Mouse (Mus musculus) liver, embryonic 12.5 days (tissue): ENCODE measurements around the gene Slfn8. TPM values are rescaled to one million over a fixed set of nuclear protein-coding genes. Genes with fewer than 3 reads are reported as not detected.
"Not testable (repeated sequence)": the region's sequence is repeated elsewhere in the genome, so short reads cannot be mapped to it uniquely, and the experiment has no call there.

Experiments used
- ATAC-seq: fragments of 200-750 bp; cut with Nextera tagmentation; 2 replicates; pipeline ENCODE4 v1.8.0; 2017; ENCODE audit warnings: moderate number of reproducible peaks, mild to moderate bottlenecking, moderate library complexity
- H3K27ac ChIP-seq: fragments of 300-500 bp; sonication (generic); 2 replicates; pipeline ENCODE4 v1.5.1; 2016; ENCODE audit warnings: mild to moderate bottlenecking
- H3K27me3 ChIP-seq: fragments of 300-500 bp; sonication (generic); replicated peaks from 2 replicates; pipeline ENCODE4 v1.6.1; 2016; ENCODE audit warnings: mild to moderate bottlenecking, moderate library complexity
- H3K36me3 ChIP-seq: fragments of 300-500 bp; sonication (generic); 2 replicates; pipeline ENCODE4 v1.6.1; 2016; ENCODE audit warnings: mild to moderate bottlenecking, moderate library complexity
- H3K4me1 ChIP-seq: fragments of 300-500 bp; sonication (generic); 2 replicates; pipeline ENCODE4 v1.6.1; 2016
- H3K4me2 ChIP-seq: fragments of 300-500 bp; sonication (generic); 2 replicates; pipeline ENCODE4 v1.6.1; 2016; ENCODE audit warnings: mild to moderate bottlenecking, moderate library complexity
- H3K4me3 ChIP-seq: fragments of 300-500 bp; sonication (generic); 2 replicates; pipeline ENCODE4 v1.5.1; 2016; ENCODE audit warnings: mild to moderate bottlenecking, moderate library complexity
- H3K9ac ChIP-seq: fragments of 300-500 bp; sonication (generic); 2 replicates; pipeline ENCODE4 v1.6.1; 2016; ENCODE audit warnings: mild to moderate bottlenecking, moderate library complexity
- H3K9me3 ChIP-seq: fragments of 300-500 bp; sonication (generic); replicated peaks from 2 replicates; pipeline ENCODE4 v1.6.1; 2016; ENCODE audit warnings: mild to moderate bottlenecking, moderate library complexity
- WGBS: fragments of 180-500 bp; shearing (Covaris S2); methylation state at CpG from one replicate; pipeline ENCODE4 v1.1.7; 2016; ENCODE audit not compliant: insufficient replicate concordance; 5-methylcytosine and 5-hydroxymethylcytosine counted together
- polyA plus RNA-seq: library from polyadenylated mRNA; unstranded; fragments of >200 nt; fragmentation: Nextera tagmentation; extraction: Ambion mirVana; gene quantifications from 2 replicates; pipeline ENCODE4 v1.2.1, GENCODE M21; 2016

The Slfn8 gene
- polyA plus RNA-seq, 1 experiment from 2014 or later = 0.38 TPM

DNA sequence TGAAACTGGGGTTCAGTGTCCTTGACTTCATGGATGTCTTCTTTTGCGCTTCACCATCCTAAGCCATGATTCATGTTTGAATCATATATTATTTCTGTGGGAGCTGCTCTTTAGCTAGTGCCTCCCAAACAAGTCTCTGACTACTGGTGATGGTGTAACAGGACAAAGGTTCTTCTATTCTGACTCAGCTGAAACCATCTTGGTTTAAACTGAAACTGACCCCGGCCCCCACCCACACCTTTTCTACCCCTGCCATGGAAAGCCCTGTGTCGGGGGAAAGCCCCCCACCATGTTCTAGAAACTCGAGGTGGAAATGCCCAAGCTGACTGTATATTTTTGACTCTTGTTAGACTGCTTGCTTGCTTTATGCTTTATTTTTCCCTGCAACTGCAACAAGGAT is 23.3 kb upstream of the Slfn8 start:
- ATAC-seq = no peak
- Histone ChIP-seq H3K4me1 (no peaks in the 10 kb centered on the region), H3K27ac (no peak overlapping the region), H3K9me3 (no peaks in the 10 kb centered on the region), H3K9ac (no peak overlapping the region), H3K27me3 (no peaks in the 10 kb centered on the region), H3K36me3 (no peaks in the 10 kb centered on the region), H3K4me2 (no peak overlapping the region), H3K4me3 (no peak overlapping the region)
- 62% methylated on average over 4 of the region's 4 CpGs for WGBS

DNA sequence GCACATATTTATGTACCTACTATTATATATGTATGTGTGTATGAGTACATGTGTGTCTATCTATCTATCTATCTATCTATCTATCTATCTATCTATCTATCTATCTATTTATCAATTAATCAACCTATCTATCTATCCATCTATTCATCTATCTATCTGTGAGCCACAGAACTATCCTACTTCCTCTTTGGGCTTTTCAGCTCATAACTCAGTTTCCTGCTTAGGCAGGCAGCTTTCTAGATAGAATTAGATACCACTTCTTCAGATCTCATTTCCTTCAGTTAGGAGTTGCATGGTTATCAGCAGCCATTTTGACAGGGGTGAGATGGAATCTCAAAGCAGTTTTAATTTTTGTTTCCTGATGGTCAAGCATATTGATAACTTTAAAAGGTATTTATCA is 20.4 kb upstream of the Slfn8 start:
- Histone ChIP-seq H3K36me3 (no peaks in the 10 kb centered on the region), H3K4me1 (no peaks in the 10 kb centered on the region), H3K9ac (no peak overlapping the region), H3K9me3 (no peaks in the 10 kb centered on the region), H3K4me2 (no peak overlapping the region), H3K27ac (no peak overlapping the region), H3K27me3 (no peaks in the 10 kb centered on the region), H3K4me3 (no peak overlapping the region)
- ATAC-seq = no peak

DNA sequence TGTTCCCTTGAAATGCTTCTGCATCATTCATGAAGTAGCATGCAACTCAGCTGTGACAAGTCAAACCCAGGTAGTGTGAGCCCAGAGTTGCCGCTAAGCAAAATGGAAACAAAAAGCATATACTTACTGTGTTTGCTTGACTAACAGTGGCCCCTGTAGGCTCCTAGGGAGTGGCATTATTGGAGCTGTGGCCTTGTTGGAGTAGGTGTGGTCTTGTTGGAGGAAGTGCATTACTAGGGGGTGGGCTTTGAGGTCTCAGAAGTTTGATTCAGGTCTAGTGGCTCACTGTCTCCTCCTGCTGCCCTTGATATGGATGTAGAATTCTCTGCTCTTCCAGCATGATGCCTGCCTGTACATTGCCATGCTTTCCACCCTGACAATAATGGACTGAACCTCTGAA is 19.7 kb upstream of the Slfn8 start:
- 17% methylated on average over 1 of the region's 1 CpGs for WGBS
- Histone ChIP-seq H3K4me1 (no peaks in the 10 kb centered on the region), H3K9ac (no peak overlapping the region), H3K9me3 (no peaks in the 10 kb centered on the region), H3K4me3 (peak overlapping the region; percentile 16), H3K27me3 (no peaks in the 10 kb centered on the region), H3K27ac (no peak overlapping the region), H3K36me3 (no peaks in the 10 kb centered on the region), H3K4me2 (peak overlapping the region; percentile 55)
- ATAC-seq = no peak

DNA sequence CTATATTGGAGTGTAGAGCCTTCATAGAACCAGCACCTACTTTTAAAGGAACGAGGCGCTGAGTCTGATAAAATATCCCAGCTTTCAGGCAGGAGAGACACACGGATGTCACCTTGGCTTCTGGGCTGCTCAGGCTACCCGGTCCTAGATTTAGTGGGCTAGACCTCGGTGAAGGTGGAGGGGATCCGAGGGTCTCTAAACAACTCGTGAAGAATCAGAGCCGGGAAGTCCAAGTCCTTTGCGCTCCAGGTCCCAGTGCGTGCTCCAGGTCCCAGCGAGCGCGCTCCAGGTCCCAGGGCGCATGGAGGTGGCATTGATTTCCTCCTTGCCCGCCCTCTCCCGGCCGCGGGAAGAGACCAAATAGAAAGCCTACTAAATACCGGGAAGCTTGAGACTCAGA is 19.2 kb upstream of the Slfn8 start:
- Histone ChIP-seq H3K9ac (no peak overlapping the region), H3K27me3 (no peaks in the 10 kb centered on the region), H3K4me2 (peak overlapping the region; percentile 55), H3K4me3 (peak overlapping the region; percentile 16), H3K4me1 (no peaks in the 10 kb centered on the region), H3K27ac (no peak overlapping the region), H3K9me3 (no peaks in the 10 kb centered on the region), H3K36me3 (no peaks in the 10 kb centered on the region)
- WGBS = 7% methylated on average over 19 of the region's 19 CpGs
- no peak for ATAC-seq

DNA sequence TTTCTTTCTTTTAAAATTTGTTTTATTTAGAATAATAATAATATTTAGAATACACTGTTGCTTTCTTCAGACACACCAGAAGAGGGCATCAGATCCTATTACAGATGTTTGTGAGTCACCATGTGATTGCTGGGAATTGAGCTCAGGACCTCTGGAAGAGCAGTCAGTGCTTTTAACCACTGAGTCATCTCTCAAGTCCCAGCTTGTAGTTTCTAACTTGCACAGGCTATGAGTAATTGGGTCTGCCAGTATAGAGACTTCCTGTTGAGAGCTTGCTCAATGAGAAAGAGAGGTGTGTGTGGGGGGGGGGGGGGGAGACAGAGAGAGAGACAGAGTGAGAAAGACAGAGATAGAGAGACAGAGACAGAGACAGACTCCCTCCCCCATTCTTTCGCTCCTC is 18.5 kb upstream of the Slfn8 start:
- ATAC-seq = no peak
- Histone ChIP-seq H3K27ac (no peak overlapping the region), H3K9me3 (no peaks in the 10 kb centered on the region), H3K36me3 (no peaks in the 10 kb centered on the region), H3K9ac (no peak overlapping the region), H3K4me3 (no peak overlapping the region), H3K4me2 (peak overlapping the region; percentile 55; the same call in 1 of the 2 replicates), H3K27me3 (no peaks in the 10 kb centered on the region), H3K4me1 (no peaks in the 10 kb centered on the region)
- WGBS = 50% methylated on average over 1 of the region's 1 CpGs

DNA sequence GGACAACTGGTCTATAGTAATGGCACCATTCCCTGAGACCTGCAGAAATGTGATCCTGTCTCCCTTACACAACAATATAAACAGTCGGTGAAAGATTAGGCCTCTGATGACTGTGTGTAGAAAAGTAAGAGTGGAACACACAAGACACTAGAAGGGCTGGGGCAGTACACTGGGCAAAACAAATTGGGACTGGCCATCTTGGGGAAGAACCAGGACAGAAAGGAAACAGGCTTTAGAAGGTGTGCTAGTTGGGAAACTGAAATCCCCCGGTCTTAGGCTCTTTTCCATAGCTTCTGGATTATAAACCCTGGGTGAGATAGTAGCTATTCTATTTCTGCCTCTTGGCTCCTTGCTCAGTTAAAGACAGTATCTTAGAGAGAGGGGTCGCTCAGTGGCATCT is 18.1 kb upstream of the Slfn8 start:
- not testable (repeated sequence) for H3K4me1 ChIP-seq, H3K27me3 ChIP-seq, ATAC-seq, H3K36me3 ChIP-seq, H3K27ac ChIP-seq, H3K9ac ChIP-seq, H3K4me3 ChIP-seq, H3K9me3 ChIP-seq, H3K4me2 ChIP-seq
- WGBS = 53% methylated on average over 3 of the region's 3 CpGs

DNA sequence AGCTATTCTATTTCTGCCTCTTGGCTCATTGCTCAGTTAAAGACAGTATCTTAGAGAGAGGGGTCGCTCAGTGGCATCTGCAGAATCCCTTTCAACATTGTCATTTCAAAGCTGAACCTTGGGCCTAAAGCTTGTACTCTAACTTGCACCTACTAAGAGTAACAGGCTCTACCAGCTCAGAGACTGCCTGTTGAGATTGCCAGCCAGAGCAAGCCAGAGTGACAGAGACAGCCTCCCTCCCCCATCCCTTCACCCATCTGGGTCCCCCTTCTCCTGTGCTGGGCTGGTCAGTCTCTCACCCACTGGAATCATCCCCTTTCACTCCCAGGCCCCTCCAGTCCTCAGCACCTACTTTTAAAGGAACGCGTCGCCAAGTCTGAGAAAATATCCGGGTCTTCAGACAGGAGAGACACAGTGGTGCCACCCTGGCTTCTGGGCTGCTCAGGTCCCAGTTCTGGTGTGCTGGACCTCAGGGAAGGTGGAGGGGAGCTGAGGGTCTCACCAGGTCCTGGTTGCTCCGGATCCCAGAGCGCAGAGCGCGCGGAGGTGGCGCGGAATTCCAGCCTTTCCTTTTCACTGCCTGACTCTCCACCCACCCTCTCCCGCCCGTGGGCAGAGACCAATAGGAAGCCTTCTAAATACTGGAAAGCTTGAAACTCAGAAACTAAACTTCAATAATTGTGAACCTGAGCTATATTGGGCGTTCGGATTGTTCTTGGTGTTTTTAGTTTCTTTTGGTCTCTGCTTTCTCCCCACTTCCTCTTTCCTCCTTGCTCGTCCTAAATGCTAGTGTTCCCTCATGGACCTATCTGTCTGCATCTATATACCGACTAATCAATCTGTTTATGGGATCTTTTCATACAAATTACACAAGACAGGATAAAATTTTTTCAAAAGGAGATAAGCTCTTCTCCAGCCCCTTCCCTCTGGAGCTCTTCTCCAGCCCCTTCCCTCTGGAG is 770 bp downstream of the Slfn8 start:
- H3K27ac ChIP-seq, H3K36me3 ChIP-seq, H3K27me3 ChIP-seq, H3K4me1 ChIP-seq, H3K9ac ChIP-seq, H3K4me3 ChIP-seq, ATAC-seq, H3K9me3 ChIP-seq: not testable (repeated sequence)
- 60% methylated on average over 18 of the region's 18 CpGs for WGBS
- 0 out of 2 replicates have a peak overlapping the region, but pooled peaks have one; percentile 19 for H3K4me2 ChIP-seq

DNA sequence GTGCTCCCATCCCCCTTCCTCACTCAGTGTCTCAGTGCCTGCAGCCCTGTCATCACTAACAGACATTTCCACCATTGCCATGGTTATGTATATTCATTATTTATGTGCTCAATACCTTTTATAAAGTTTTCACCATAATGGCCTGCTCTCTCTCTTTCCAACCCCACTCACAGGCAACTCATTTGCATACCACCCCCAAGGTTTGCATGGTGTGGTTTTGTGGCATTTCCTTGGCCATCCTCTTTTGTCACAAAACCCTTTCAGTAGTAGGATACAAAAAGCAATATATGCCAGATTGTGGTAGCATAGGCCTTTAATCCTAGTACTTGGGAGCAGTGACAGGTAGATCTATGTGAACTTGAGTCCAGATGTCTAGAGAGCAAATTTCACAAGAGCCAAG is 4.5 kb downstream of the Slfn8 start:
- no peak for ATAC-seq
- H3K36me3 ChIP-seq = no peaks in the 10 kb centered on the region
- no peaks in the 10 kb centered on the region for H3K27me3 ChIP-seq
- H3K4me3 ChIP-seq = no peak overlapping the region
- H3K4me1 ChIP-seq = no peaks in the 10 kb centered on the region
- no peak overlapping the region for H3K9ac ChIP-seq
- no peak overlapping the region for H3K4me2 ChIP-seq
- H3K9me3 ChIP-seq = no peaks in the 10 kb centered on the region
- no peak overlapping the region for H3K27ac ChIP-seq

DNA sequence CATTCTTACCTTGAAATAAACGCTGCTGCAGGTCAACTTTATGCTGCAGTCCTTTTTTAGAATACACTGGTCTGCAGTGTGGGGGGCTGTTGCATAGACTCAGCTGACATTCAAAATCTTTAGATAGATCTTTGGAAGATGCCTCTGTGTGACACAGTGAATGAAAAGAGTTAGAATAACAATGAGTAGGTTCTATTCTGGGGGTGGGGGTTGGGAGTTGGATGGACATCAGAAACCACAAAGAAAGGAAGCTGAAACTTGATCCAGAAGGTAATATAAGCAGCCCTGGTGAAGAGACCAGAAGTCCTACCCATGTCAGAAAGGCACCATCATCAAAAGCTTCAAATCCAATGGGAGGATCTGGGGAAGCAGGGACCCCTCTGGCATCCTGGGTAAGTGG is 7.3 kb downstream of the Slfn8 start:
- WGBS = 70% methylated on average over 1 of the region's 1 CpGs
- Histone ChIP-seq H3K9ac (no peak overlapping the region), H3K9me3 (no peaks in the 10 kb centered on the region), H3K4me3 (no peak overlapping the region), H3K36me3 (no peaks in the 10 kb centered on the region), H3K4me1 (no peaks in the 10 kb centered on the region), H3K27ac (no peak overlapping the region), H3K4me2 (no peak overlapping the region), H3K27me3 (no peaks in the 10 kb centered on the region)
- ATAC-seq = no peak

DNA sequence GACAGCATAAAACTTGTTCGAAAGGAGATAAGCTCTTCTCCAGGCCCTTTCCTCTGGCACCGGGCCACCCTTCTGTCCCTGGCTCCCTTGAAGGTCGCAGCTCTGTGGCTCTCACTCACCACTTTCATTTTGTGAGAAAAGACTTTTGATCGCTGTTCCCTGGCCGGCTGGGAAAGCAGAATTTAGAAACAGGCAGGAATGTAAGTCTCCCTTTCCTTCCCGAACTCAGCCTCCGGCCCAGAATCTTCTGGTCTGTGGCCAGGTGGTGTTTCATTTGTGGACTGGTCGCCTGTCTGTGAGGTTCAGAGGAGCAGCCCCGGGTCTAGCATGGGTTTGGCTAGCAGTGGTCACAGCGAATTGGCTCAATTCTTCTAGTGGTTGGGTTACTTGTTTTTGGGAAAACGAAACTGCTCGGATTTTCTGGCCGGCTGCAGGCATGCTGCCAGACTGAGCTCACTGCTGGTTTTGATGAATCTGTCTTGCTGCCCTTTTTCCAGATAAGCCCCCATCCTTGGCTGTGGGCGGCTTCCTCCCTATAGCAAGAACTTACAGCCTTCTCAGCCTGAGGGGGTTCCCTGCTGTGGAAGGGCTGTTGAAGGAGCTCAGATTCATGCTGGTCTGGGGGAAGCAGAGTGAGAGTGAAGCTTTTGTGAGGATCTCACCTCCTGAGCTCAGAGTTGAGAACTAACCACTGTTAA is 29.0 kb downstream of the Slfn8 start, which contains the start of gene Slfn9:
Slfn9 (minus strand) TSS at position 362 of the 698 bp plus-strand sequence.
- H3K27ac ChIP-seq = peak within 1 kb of the TSS; percentile 69
- no peaks in the 10 kb centered on the region for H3K36me3 ChIP-seq
- H3K9ac ChIP-seq = peak within 1 kb of the TSS; percentile 57
- no peak for ATAC-seq
- H3K4me2 ChIP-seq = peak within 1 kb of the TSS; percentile 75
- no peaks in the 10 kb centered on the region for H3K27me3 ChIP-seq
- no peaks in the 10 kb centered on the region for H3K9me3 ChIP-seq
- H3K4me3 ChIP-seq = peak within 1 kb of the TSS; percentile 59
- WGBS = 1% methylated on average over 14 of the region's 14 CpGs
- peaks cover 27% of the 10 kb centered on the region for H3K4me1 ChIP-seq

DNA sequence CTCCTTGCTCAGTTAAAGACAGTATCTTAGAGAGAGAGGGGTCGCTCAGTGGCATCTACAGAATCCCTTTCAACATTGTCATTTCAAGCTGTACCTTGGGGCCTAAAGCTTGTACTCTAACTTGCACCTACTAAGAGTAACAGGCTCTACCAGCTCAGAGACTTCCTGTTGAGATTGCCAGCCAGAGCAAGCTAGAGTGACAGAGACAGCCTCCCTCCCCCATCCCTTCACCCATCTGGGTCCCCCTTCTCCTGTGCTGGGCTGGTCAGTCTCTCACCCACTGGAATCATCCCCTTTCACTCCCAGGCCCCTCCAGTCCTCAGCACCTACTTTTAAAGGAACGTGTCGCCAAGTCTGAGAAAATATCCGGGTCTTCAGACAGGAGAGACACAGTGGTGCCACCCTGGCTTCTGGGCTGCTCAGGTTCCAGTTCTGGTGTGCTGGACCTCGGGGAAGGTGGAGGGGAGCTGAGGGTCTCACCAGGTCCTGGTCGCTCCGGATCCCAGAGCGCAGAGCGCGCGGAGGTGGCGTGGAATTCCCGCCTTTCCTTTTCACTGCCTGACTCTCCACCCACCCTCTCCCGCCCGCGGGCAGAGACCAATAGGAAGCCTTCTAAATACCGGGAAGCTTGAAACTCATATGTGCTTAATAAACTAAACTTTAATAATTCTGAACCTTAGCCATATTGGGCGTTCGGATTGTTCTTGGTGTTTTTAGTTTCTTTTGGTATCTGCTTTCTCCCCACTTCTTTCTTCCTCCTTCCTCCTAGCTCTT is 29.8 kb downstream of the Slfn8 start:
- H3K27ac ChIP-seq = peak overlapping the region; percentile 69; the same call in 1 of the 2 replicates
- 12% methylated on average over 19 of the region's 19 CpGs for WGBS

DNA sequence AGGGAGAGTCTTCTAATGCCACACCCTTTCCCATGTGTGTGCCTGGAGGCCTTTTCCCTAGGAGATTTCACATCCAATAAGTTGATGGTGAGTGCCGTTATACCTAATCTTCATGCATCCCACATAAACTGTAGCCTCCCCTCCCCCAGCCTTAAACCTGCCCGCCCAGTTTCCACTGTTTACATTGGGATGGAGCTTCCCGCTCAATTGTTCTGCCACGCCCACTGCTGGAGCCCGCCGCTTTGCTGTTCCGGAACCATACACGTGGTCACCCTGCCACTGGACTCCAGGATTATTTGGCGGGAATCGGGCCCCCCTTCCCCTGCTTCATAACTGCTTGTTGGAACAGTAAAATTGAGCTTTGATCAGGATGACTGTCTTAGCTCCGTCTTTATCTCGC is 31.3 kb downstream of the Slfn8 start:
- ATAC-seq = no peak
- Histone ChIP-seq H3K9me3 (no peaks in the 10 kb centered on the region), H3K4me3 (peak overlapping the region; percentile 59; the same call in 1 of the 2 replicates), H3K4me2 (peak overlapping the region; percentile 75), H3K9ac (0 out of 2 replicates have a peak overlapping the region, but pooled peaks have one; percentile 12), H3K36me3 (peaks cover 14% of the 10 kb centered on the region), H3K27ac (no peak overlapping the region), H3K4me1 (peaks cover 27% of the 10 kb centered on the region), H3K27me3 (no peaks in the 10 kb centered on the region)
- WGBS = 45% methylated on average over 12 of the region's 12 CpGs

More for the DNA sequence above, 29.8 kb downstream of the Slfn8 start:
- H3K27me3 ChIP-seq, H3K36me3 ChIP-seq, H3K9me3 ChIP-seq: not testable (repeated sequence)
- peak; percentile 68 for ATAC-seq
- Histone ChIP-seq H3K4me1 (peaks cover 27% of the 10 kb centered on the region), H3K4me3 (peak overlapping the region; percentile 59), H3K4me2 (peak overlapping the region; percentile 75), H3K9ac (peak overlapping the region; percentile 57)
